Mouse (Mus musculus) hindbrain, embryonic 13.5 days (tissue): ENCODE measurements around the gene Cd52. TPM values are rescaled to one million over a fixed set of nuclear protein-coding genes. Genes with fewer than 3 reads are reported as not detected.
A peak's percentile ranks its signal among the peaks of the same experiment; 100 is the strongest.

ENCODE experiments used
- ATAC-seq: fragments of 200-750 bp; cut with Nextera tagmentation; 2 replicates; pipeline ENCODE4 v1.8.0; 2017; ENCODE audit warnings: moderate TSS enrichment; ENCODE audit not compliant: low FRiP score
- H3K27ac ChIP-seq: fragments of 300-500 bp; sonication (generic); 2 replicates; pipeline ENCODE4 v1.5.1; 2015; ENCODE audit warnings: inconsistent platforms, mild to moderate bottlenecking, moderate library complexity
- H3K27me3 ChIP-seq: fragments of 300-500 bp; sonication (generic); 2 replicates; pipeline ENCODE4 v1.6.1; 2015; ENCODE audit warnings: mild to moderate bottlenecking, inconsistent platforms
- H3K36me3 ChIP-seq: fragments of 300-500 bp; sonication (generic); 2 replicates; pipeline ENCODE4 v1.6.1; 2015; ENCODE audit warnings: mild to moderate bottlenecking, inconsistent platforms
- H3K4me1 ChIP-seq: fragments of 300-500 bp; sonication (generic); replicated peaks from 2 replicates; pipeline ENCODE4 v1.6.1; 2015; ENCODE audit warnings: inconsistent platforms
- H3K4me2 ChIP-seq: fragments of 300-500 bp; sonication (generic); 2 replicates; pipeline ENCODE4 v1.6.1; 2015; ENCODE audit warnings: inconsistent platforms, mild to moderate bottlenecking, moderate library complexity
- H3K4me3 ChIP-seq: fragments of 300-500 bp; sonication (generic); 2 replicates; pipeline ENCODE4 v1.5.1; 2015; ENCODE audit warnings: mild to moderate bottlenecking, inconsistent platforms
- H3K9ac ChIP-seq: fragments of 300-500 bp; sonication (generic); 2 replicates; pipeline ENCODE4 v1.6.1; 2015; ENCODE audit warnings: mild to moderate bottlenecking, inconsistent platforms
- H3K9me3 ChIP-seq: fragments of 300-500 bp; sonication (generic); 2 replicates; pipeline ENCODE4 v1.6.1; 2016; ENCODE audit warnings: inconsistent platforms
- WGBS: fragments of 180-500 bp; shearing (Covaris S2); methylation state at CpG from one replicate; pipeline ENCODE4 v1.1.7; 2015; 5-methylcytosine and 5-hydroxymethylcytosine counted together
- polyA plus RNA-seq: library from polyadenylated mRNA; unstranded; fragments of >200 nt; fragmentation: Nextera tagmentation; extraction: Ambion mirVana; gene quantifications from 2 replicates; pipeline ENCODE4 v1.2.1, GENCODE M21; 2015

Gene Cd52
- polyA plus RNA-seq, 1 experiment from 2014 or later, result 3.9 TPM

DNA sequence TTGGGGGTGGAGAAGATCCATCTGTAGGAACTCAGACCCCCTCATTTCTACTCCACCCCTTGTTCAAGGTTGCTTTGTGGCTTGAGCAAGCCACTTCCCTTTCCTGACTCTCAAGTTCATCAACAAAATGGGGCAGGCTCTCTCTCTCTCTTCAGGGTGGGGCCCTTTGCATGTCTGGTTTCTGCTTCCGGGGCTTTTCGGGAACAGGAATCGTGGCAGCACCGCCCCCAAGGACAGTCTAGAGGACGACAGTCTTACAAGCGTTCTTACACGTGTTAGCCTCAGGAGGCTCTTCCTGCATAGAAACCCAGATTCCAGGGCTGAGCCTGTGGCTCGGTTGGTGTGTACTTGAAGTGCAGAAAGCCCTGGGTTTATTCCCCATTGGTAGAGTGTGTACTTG is 22.1 kb upstream of the Cd52 start:
- no peak for ATAC-seq
- no peak overlapping the region for H3K4me2 ChIP-seq
- no peak overlapping the region for H3K9ac ChIP-seq
- H3K4me1 ChIP-seq, result peaks cover 7% of the 10 kb centered on the region; the same call in 1 of the 2 replicates
- no peak overlapping the region for H3K4me3 ChIP-seq
- no peaks in the 10 kb centered on the region for H3K36me3 ChIP-seq
- no peak overlapping the region for H3K27ac ChIP-seq
- H3K9me3 ChIP-seq, result no peaks in the 10 kb centered on the region
- H3K27me3 ChIP-seq, result no peaks in the 10 kb centered on the region
- WGBS, result 90% methylated on average over 8 of the region's 8 CpGs

GRCm38 (mm10) chr4:134116501-134116900 is 21.6 kb upstream of the Cd52 start:
- Histone ChIP-seq H3K27ac (no peak overlapping the region), H3K4me1 (peaks cover 7% of the 10 kb centered on the region; the same call in 1 of the 2 replicates), H3K9me3 (no peaks in the 10 kb centered on the region), H3K4me3 (no peak overlapping the region), H3K9ac (no peak overlapping the region), H3K36me3 (no peaks in the 10 kb centered on the region), H3K27me3 (no peaks in the 10 kb centered on the region), H3K4me2 (no peak overlapping the region)
- ATAC-seq, result no peak
- WGBS, result 91% methylated on average over 2 of the region's 2 CpGs

DNA sequence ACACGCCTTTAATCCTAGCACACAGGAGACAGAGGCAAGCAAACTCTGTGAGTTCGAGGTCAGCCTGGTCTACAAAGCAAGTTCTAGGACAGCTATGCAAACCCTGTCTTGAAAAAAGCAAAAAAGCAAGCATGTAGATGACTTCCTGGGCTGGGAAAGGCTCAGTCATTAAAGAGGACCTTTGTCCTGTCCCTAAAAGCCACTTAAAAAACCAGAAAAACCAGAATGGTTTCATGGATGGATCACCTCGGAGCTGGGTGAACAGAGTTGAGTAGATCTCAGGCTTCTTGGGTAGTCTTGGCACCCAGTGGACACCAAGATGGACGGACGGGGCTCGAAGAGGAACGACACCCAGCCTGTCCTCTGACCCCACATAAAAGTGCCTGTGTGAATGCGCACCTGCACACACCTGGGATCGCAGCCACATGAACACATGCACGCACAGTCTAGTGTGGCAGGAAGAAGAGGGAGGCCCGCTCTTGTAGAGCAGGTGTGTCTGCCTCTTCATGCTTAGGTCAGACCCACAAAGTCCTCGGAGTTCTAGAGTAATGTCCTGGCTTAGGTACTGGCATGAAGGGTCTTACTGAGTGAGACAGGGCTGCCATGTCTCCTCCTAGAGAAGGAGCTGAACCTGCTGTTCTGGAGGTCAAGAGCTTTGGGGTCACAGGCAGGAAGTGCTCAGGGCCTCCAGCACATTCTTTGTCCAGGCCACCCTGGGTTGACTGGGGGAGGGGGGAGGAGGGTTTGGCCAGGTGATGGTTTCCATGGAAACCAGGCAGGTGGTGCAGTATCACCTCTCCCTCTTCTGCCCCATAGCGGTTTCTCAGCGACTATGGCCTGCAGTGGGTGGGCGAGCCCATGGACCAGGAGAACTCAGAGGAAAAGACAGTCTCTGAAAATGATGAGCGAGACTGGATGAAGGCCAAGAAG is 20.6 kb upstream of the Cd52 start:
- 87% methylated on average over 16 of the region's 16 CpGs for WGBS
- ATAC-seq, result no peak

GRCm38 (mm10) chr4:134114038-134114437 is 19.2 kb upstream of the Cd52 start:
- 92% methylated on average over 4 of the region's 4 CpGs for WGBS
- Histone ChIP-seq H3K4me3 (no peak overlapping the region), H3K4me2 (no peak overlapping the region), H3K36me3 (no peaks in the 10 kb centered on the region), H3K27ac (no peak overlapping the region), H3K9ac (no peak overlapping the region), H3K27me3 (no peaks in the 10 kb centered on the region), H3K9me3 (no peaks in the 10 kb centered on the region), H3K4me1 (peaks cover 7% of the 10 kb centered on the region; the same call in 1 of the 2 replicates)
- no peak for ATAC-seq

More for the DNA sequence above, 20.6 kb upstream of the Cd52 start:
- H3K9ac ChIP-seq, result no peak overlapping the region
- no peaks in the 10 kb centered on the region for H3K36me3 ChIP-seq
- peaks cover 7% of the 10 kb centered on the region; the same call in 1 of the 2 replicates for H3K4me1 ChIP-seq
- H3K4me3 ChIP-seq, result no peak overlapping the region
- H3K27ac ChIP-seq, result no peak overlapping the region
- no peak overlapping the region for H3K4me2 ChIP-seq
- H3K27me3 ChIP-seq, result no peaks in the 10 kb centered on the region
- no peaks in the 10 kb centered on the region for H3K9me3 ChIP-seq

- H3K4me2 ChIP-seq, result no peak overlapping the region
- no peak overlapping the region for H3K9ac ChIP-seq
- ATAC-seq, result no peak
- H3K27ac ChIP-seq, result no peak overlapping the region
- no peaks in the 10 kb centered on the region for H3K9me3 ChIP-seq
- no peaks in the 10 kb centered on the region for H3K27me3 ChIP-seq
- WGBS, result 56% methylated on average over 10 of the region's 10 CpGs
- peaks cover 7% of the 10 kb centered on the region; the same call in 1 of the 2 replicates for H3K4me1 ChIP-seq
- H3K36me3 ChIP-seq, result no peaks in the 10 kb centered on the region
- no peak overlapping the region for H3K4me3 ChIP-seq
Measured at GRCm38 (mm10) chr4:134113356-134113994, 18.6 kb upstream of the Cd52 start.

DNA sequence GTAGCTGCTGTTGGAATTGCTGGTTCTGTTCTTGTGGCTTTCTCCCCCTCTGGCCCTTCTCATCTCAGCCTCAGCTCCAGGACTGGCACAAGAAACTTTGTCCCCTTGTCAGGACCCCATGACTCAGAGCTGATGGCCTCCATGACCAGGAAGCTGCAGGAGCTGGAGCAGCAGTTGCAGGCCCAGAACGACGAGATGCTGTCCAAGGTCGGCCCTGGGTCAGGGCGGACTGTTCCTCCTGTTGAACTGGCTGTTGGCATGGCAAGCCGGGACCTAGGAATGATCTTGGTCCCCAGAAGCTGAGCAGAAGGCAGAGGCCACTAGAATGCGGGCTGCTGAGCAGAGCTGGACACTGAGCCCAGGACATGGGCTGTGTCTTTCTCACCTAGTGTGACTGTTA is 17.5 kb upstream of the Cd52 start:
- Histone ChIP-seq H3K9ac (no peak overlapping the region), H3K9me3 (no peaks in the 10 kb centered on the region), H3K27ac (no peak overlapping the region), H3K27me3 (0 out of 2 replicates have a peak, but pooled peaks cover 3% of the 10 kb centered on the region), H3K36me3 (no peaks in the 10 kb centered on the region), H3K4me2 (no peak overlapping the region), H3K4me1 (peaks cover 7% of the 10 kb centered on the region; the same call in 1 of the 2 replicates), H3K4me3 (no peak overlapping the region)
- WGBS, result 81% methylated on average over 6 of the region's 6 CpGs
- ATAC-seq, result no peak

DNA sequence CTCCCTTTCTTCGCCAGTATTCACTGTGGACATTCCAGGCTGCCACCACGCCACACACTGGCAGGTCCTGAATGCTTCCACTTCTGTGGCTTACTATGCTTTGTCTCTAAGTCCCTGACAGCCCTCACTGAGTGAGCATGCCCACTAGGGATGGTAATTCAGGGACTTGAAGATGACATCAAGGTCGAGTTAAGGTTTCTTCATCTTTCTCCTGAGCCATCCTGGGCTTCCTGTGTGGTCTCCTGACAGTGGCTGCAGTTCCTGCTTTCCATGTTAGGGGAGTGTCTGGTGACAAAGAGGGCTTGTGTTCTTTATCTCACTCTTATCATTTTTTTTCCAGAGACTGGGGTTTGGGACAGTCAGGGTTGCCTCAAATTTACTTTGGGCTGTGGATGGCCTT is 15.8 kb upstream of the Cd52 start:
- 46% methylated on average over 3 of the region's 3 CpGs for WGBS
- Histone ChIP-seq H3K9ac (0 out of 2 replicates have a peak overlapping the region, but pooled peaks have one; percentile 2), H3K4me1 (peaks cover 12% of the 10 kb centered on the region; the same call in 1 of the 2 replicates), H3K9me3 (no peaks in the 10 kb centered on the region), H3K4me2 (no peak overlapping the region), H3K4me3 (no peak overlapping the region), H3K27me3 (0 out of 2 replicates have a peak, but pooled peaks cover 3% of the 10 kb centered on the region), H3K27ac (no peak overlapping the region), H3K36me3 (no peaks in the 10 kb centered on the region)
- no peak for ATAC-seq

DNA sequence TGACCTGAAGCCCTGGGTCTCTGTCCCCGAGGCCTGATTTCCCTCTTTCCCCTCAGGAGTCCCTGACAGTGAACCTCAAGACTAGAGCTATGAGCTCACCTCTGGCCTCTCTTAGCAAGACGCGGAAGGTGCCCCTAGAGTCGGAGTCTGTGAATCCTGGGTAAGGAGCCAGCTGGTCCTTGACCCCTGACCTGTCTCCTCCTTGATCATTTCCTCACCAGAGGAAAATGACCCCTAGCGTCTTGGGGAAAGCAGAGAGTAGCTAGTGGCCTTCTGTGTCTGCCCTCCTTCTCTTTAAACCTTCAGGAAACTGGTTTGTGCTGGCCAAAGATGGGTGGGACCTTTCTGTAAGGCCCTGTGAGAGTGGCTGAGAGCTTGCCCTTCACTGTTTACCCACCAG is 13.3 kb upstream of the Cd52 start:
- Histone ChIP-seq H3K4me3 (no peak overlapping the region), H3K9ac (peak overlapping the region; percentile 24; the same call in 1 of the 2 replicates), H3K27ac (no peak overlapping the region), H3K4me2 (no peak overlapping the region), H3K9me3 (no peaks in the 10 kb centered on the region), H3K36me3 (no peaks in the 10 kb centered on the region), H3K27me3 (0 out of 2 replicates have a peak, but pooled peaks cover 3% of the 10 kb centered on the region), H3K4me1 (peaks cover 9% of the 10 kb centered on the region; the same call in 1 of the 2 replicates)
- ATAC-seq, result no peak
- 71% methylated on average over 5 of the region's 5 CpGs for WGBS

GRCm38 (mm10) chr4:134107730-134108129 is 12.8 kb upstream of the Cd52 start:
- Histone ChIP-seq H3K4me2 (no peak overlapping the region), H3K27ac (no peak overlapping the region), H3K36me3 (no peaks in the 10 kb centered on the region), H3K4me3 (no peak overlapping the region), H3K27me3 (0 out of 2 replicates have a peak, but pooled peaks cover 3% of the 10 kb centered on the region), H3K9me3 (no peaks in the 10 kb centered on the region), H3K4me1 (peaks cover 12% of the 10 kb centered on the region; the same call in 1 of the 2 replicates), H3K9ac (peak overlapping the region; percentile 24; the same call in 1 of the 2 replicates)
- 89% methylated on average over 7 of the region's 7 CpGs for WGBS
- no peak for ATAC-seq

DNA sequence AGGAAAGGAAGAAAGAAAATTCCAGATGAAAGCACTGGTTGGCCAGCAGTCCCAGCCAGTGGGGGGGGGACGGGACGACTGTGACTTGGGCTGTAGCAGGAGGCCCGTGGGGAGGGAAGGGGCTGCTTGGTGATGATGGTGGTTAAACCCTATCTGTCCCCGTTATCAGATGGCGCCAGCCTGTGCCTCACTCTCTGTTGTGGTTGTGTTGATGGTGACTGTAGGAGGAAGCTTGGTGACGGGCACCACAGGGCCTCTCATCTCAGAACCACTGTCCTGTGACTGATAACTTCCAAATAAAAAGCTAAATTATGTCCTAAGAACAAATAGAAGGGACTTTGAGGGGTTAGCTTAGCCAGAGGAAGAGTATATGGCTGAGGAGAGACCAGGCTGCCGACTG is 11.2 kb upstream of the Cd52 start:
- Histone ChIP-seq H3K4me2 (no peak overlapping the region), H3K9me3 (no peaks in the 10 kb centered on the region), H3K4me1 (peaks cover 14% of the 10 kb centered on the region; the same call in 1 of the 2 replicates), H3K9ac (no peak overlapping the region), H3K36me3 (no peaks in the 10 kb centered on the region), H3K4me3 (no peak overlapping the region), H3K27me3 (0 out of 2 replicates have a peak, but pooled peaks cover 3% of the 10 kb centered on the region), H3K27ac (no peak overlapping the region)
- ATAC-seq, result no peak
- 74% methylated on average over 7 of the region's 7 CpGs for WGBS

- Histone ChIP-seq H3K4me2 (peak overlapping the region; percentile 68), H3K9me3 (no peaks in the 10 kb centered on the region), H3K36me3 (no peaks in the 10 kb centered on the region), H3K27ac (0 out of 2 replicates have a peak overlapping the region, but pooled peaks have one; percentile 30), H3K27me3 (no peaks in the 10 kb centered on the region), H3K9ac (peak overlapping the region; percentile 75), H3K4me1 (peaks cover 14% of the 10 kb centered on the region; the same call in 1 of the 2 replicates), H3K4me3 (peak overlapping the region; percentile 69)
- 4% methylated on average over 21 of the region's 21 CpGs for WGBS
- peak; percentile 79; the same call in 1 of the 2 replicates for ATAC-seq
Measured at GRCm38 (mm10) chr4:134102742-134103119, 7.8 kb upstream of the Cd52 start.
